Comparison of ENCODE assay signal across 22 mouse cellular contexts in the genomic region with DNA sequence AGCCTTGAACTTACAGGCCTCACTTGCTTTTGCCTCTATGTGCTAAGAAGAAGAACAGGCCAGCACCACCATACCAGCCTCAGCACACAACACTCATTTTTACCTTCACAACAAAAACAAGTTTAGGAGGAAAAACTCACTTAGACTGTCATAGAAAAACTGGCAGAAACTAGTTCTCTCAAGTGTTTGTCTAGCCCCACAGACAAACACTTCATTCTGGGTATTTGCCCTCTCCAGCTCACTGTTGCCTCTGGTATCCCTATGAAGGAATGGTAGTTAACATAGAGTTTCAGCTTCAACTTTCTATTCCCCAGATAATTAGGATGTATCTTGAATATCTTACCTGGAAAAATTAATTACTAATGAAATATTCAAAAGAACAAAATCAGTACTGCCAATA.
"Had no signal": no experiment of that assay in that cellular context is flagged by ENCODE, and none has a peak within 500 bp of the region (broad histone marks: within the 10 kb centered on the region; RNA-seq: fewer than 3 reads in every experiment).

No protein-coding gene starts in this region.

- H3K36me3 ChIP-seq: heart, embryonic 10.5 days; heart, embryonic 12.5 days; hindbrain, embryonic 10.5 days; hindbrain, embryonic 12.5 days; intestine, embryonic 15.5 days; limb, embryonic 13.5 days had no signal

- ATAC-seq: hindbrain, embryonic 16.5 days; inflammation-experienced regulatory T-cells, adult 6 months; intestine, embryonic 15.5 days had no signal

- H3K27ac ChIP-seq: gastrocnemius, adult 2 months; heart, embryonic 10.5 days; hindbrain, embryonic 10.5 days; hindbrain, embryonic 12.5 days; hindbrain, embryonic 14.5 days; intestine, embryonic 15.5 days; layer of hippocampus, adult 2 months; limb, embryonic 13.5 days had no signal

- H3K4me3 ChIP-seq: gastrocnemius, adult 2 months; heart, embryonic 10.5 days; heart, embryonic 12.5 days; hindbrain, embryonic 10.5 days; hindbrain, embryonic 12.5 days; intestine, embryonic 15.5 days; layer of hippocampus, adult 2 months; limb, embryonic 13.5 days had no signal

- H3K9ac ChIP-seq: heart, embryonic 12.5 days; hindbrain, embryonic 12.5 days; hindbrain, embryonic 14.5 days; intestine, embryonic 15.5 days; limb, embryonic 13.5 days had no signal

- H3K4me1 ChIP-seq: heart, embryonic 10.5 days; heart, embryonic 12.5 days; intestine, embryonic 15.5 days had no signal

- H3K4me2 ChIP-seq: heart, embryonic 12.5 days; hindbrain, embryonic 12.5 days; hindbrain, embryonic 14.5 days; intestine, embryonic 15.5 days; limb, embryonic 13.5 days had no signal

- DNase-seq: gastrocnemius, adult 2 months; gastrocnemius, postnatal 10 days; gastrocnemius, postnatal 25 days; heart, adult 18-20 months; heart, postnatal 10 days; heart, postnatal 4 days; kidney, adult 18-20 months; kidney, adult 8-10 months; kidney, postnatal 10 days; kidney, postnatal 25 days; kidney, postnatal 4 days; left cerebral cortex, postnatal 4 days had no signal

- H3K27me3 ChIP-seq: heart, embryonic 12.5 days; intestine, embryonic 15.5 days had no signal

- H3K9me3 ChIP-seq: heart, embryonic 10.5 days; heart, embryonic 12.5 days; hindbrain, embryonic 10.5 days; hindbrain, embryonic 12.5 days; intestine, embryonic 15.5 days; limb, embryonic 13.5 days had no signal
